Mouse (Mus musculus) kidney, adult 11 months (tissue): ENCODE measurements around the gene Zfp827.

Source experiments
- DNase-seq: peaks from one replicate; pipeline ENCODE4 v3.0.0; 2022

Gene Zfp827

DNA sequence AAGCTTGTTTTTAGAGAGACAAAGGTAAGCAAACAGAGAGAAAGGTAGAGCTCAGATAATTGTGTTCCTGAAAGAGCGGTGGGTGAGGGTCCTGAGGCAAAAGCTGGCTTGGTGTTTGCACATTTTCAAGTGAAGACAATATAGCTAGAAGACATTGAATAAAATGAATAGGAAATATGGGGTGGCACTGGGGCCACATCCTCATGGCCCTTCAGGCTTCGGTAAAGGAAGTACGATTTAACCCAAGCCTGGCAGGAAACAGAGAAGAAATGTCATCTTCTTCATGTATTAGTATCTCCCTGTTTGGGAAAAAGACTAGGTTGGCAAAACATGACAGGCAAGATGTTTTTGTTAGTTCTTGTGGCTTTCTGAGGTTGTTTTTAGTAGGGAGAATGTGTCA is 197.8 kb downstream of the Zfp827 start:
- no peak for DNase-seq

DNA sequence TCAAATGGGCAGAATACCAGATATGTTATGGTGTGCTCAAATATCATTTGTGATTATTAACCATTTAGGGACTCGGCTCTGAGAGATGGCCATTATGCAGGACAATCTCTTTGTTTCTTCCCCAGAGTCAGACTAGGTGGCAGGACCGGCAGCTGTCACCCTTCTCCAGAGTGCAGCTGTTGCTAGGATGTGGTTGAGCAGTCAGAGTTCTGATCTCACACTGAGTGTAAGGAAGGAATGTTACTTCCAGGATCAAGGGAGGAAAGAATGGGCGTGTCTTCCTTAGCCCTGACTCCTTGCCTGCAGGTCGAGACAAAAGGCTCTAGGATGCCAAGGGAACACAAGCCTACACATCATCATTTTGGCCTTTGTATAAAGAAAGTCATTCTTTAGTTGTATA is 199.0 kb downstream of the Zfp827 start:
- no peak for DNase-seq

DNA sequence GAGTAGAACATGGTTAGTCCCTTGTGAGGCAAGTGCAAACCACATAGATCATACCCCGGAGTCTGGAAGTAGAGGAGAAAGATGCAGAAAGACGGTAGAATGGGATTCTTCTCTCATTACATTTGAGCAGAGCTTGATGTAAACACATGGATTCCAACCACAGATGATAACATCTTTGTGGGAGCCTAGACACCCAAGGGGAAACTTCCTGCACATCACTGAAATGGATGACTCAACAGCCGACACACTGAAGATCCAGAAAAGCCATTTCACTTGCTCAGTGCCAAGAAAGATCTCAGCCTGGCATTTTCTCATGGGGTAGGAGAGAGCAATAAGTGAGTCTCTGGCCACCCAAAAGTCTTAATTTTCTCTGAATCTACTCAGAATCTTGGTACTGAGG is 199.7 kb downstream of the Zfp827 start:
- no peak for DNase-seq

DNA sequence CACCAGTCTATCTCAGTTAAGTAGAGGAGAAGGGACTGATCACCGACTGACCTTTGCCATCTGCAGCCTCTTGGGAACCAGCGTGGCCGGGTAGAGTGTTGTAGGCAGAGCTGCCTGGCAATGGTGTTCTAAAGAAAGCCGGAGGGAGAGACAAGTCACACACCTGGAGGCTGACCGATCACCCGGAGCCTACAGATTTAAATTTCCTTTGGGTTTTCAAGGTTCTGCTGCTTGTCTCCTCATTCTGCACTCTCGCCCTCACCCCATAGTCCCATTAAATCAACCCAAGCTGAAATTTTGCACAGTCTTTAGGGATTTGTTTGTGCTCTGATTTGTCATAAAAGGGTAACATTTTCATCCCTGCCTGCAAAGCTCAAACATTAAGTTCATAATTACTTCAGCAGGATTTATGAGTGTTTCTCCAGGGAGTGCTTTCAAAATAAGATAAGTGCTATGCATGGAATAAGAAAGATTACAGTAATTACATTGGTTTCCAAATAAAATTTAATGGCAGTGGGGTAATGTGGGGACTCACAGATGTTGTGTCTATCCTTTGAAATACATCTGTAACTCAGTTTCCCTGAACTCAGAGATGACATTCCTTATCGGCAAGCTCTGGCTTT is 201.1 kb downstream of the Zfp827 start:
- no peak for DNase-seq

DNA sequence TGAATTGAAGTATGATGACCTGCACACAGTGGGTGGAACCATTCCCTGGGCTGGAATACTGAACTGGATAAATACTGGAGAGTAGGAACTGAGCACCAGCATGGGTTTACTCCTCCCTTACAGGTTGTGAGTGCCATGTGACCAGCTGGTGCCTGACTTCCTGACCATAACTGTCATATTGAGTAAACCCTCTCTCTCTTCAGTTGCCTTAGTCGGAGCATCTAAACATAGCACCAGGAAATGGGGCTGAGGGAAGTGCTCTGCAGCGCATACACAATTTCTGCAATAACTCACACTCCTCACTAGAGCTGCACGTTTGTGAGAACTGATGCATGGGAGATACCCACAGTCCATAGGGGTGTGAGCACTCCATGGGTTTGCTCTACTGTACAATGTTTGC is 211.1 kb downstream of the Zfp827 start:
- no peak for DNase-seq

DNA sequence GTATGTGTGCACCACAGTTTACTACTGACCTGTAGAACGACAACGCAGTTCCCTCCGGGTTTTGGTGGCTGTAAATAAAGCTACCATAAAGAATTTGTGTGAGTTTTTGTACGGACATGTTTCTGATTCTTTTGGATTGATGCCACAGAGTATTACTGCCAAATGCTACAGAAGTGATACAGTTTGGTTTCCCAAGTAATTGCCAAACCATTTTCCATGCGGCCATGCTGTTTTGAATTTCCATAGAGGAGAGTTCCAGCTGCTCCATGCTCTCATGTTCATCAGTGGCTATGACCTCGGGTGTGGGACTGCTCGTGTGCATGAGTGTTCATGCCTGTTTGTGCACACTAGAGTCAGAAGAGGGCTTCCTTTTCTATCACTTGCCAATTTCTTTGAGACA is 211.8 kb downstream of the Zfp827 start:
- DNase-seq, result no peak
